Mouse (Mus musculus) heart, embryonic 16.5 days (tissue): ENCODE measurements at regions not wholly inside any gene's neighbourhood (a gene's known extent, or its start where the extent isn't known, plus 50 kb on each side); places are given as distances from the start of the nearest gene placed in this dataset.

Source experiments
- ATAC-seq: fragments of 200-750 bp; cut with Nextera tagmentation; replicated peaks from 2 replicates; pipeline ENCODE4 v1.8.0; 2017; ENCODE audit warnings: moderate number of reproducible peaks; ENCODE audit not compliant: insufficient read depth, low FRiP score; ENCODE audit errors: extremely low read depth
- H3K27ac ChIP-seq: fragments of 300-500 bp; sonication (generic); 2 replicates; pipeline ENCODE4 v1.5.1; 2014; ENCODE audit warnings: mild to moderate bottlenecking, low read length, control low read depth, moderate library complexity
- H3K27me3 ChIP-seq: fragments of 300-500 bp; sonication (generic); 2 replicates; pipeline ENCODE4 v1.6.1; 2014; ENCODE audit warnings: low read length, mixed read lengths; ENCODE audit not compliant: control insufficient read depth, insufficient read depth
- H3K36me3 ChIP-seq: fragments of 300-500 bp; sonication (generic); 2 replicates; pipeline ENCODE4 v1.6.1; 2014; ENCODE audit not compliant: control insufficient read depth, insufficient read depth
- H3K4me1 ChIP-seq: fragments of 300-500 bp; sonication (generic); 2 replicates; pipeline ENCODE4 v1.6.1; 2014; ENCODE audit warnings: low read length, mixed read lengths; ENCODE audit not compliant: control insufficient read depth, insufficient read depth
- H3K4me2 ChIP-seq: fragments of 300-500 bp; sonication (generic); 2 replicates; pipeline ENCODE4 v1.6.1; 2014; ENCODE audit warnings: low read depth, mild to moderate bottlenecking, control low read depth, low read length
- H3K4me3 ChIP-seq: fragments of 300-500 bp; sonication (generic); 2 replicates; pipeline ENCODE4 v1.5.1; 2014; ENCODE audit warnings: mild to moderate bottlenecking, control low read depth, low read length
- H3K9ac ChIP-seq: fragments of 300-500 bp; sonication (generic); 2 replicates; pipeline ENCODE4 v1.6.1; 2014; ENCODE audit warnings: low read length, control low read depth
- H3K9me3 ChIP-seq: fragments of 300-500 bp; sonication (generic); replicated peaks from 2 replicates; pipeline ENCODE4 v1.6.1; 2016; ENCODE audit warnings: low read length; ENCODE audit not compliant: control insufficient read depth
- WGBS: fragments of 180-500 bp; shearing (Covaris S2); extraction: QIAGEN DNeasy Blood & Tissue Kit; methylation state at CpG from one replicate; pipeline ENCODE4 v1.1.7; 2014; 5-methylcytosine and 5-hydroxymethylcytosine counted together

GRCm38 (mm10) chr7:39596403-39596802 is 78.8 kb downstream of the Zfp619 start:
- no peak for ATAC-seq
- Histone ChIP-seq H3K27me3 (no peaks in the 10 kb centered on the region), H3K4me2 (no peak overlapping the region), H3K27ac (no peak overlapping the region), H3K4me3 (no peak overlapping the region), H3K9me3 (no peaks in the 10 kb centered on the region), H3K9ac (no peak overlapping the region), H3K4me1 (no peaks in the 10 kb centered on the region), H3K36me3 (no peaks in the 10 kb centered on the region)

GRCm38 (mm10) chr7:39613767-39614166 is 96.2 kb downstream of the Zfp619 start:
- Histone ChIP-seq H3K9me3 (no peaks in the 10 kb centered on the region; the same call in 1 of the 2 replicates), H3K27ac (no peak overlapping the region), H3K9ac (no peak overlapping the region), H3K4me1 (no peaks in the 10 kb centered on the region), H3K27me3 (no peaks in the 10 kb centered on the region), H3K4me3 (no peak overlapping the region), H3K4me2 (no peak overlapping the region), H3K36me3 (no peaks in the 10 kb centered on the region)
- 74% methylated on average over 4 of the region's 4 CpGs for WGBS
- ATAC-seq = no peak

- H3K27ac ChIP-seq = no peak overlapping the region
- ATAC-seq = no peak
- H3K27me3 ChIP-seq = no peaks in the 10 kb centered on the region
- WGBS = 68% methylated on average over 2 of the region's 2 CpGs
- H3K4me1 ChIP-seq = no peaks in the 10 kb centered on the region
- H3K36me3 ChIP-seq = no peaks in the 10 kb centered on the region
- H3K4me2 ChIP-seq = no peak overlapping the region
- no peaks in the 10 kb centered on the region for H3K9me3 ChIP-seq
- no peak overlapping the region for H3K9ac ChIP-seq
- no peak overlapping the region for H3K4me3 ChIP-seq
These were observed 97.5 kb downstream of the Zfp619 start for GRCm38 (mm10) chr7:39615092-39615491.

- Histone ChIP-seq H3K4me3 (no peak overlapping the region), H3K36me3 (no peaks in the 10 kb centered on the region), H3K9me3 (no peaks in the 10 kb centered on the region), H3K27me3 (no peaks in the 10 kb centered on the region), H3K4me1 (no peaks in the 10 kb centered on the region), H3K4me2 (no peak overlapping the region), H3K27ac (no peak overlapping the region), H3K9ac (no peak overlapping the region)
- 78% methylated on average over 2 of the region's 2 CpGs for WGBS
- no peak for ATAC-seq
These were observed 104.2 kb downstream of the Zfp619 start for GRCm38 (mm10) chr7:39621796-39622195.

- peak overlapping the region; percentile 6; the same call in 1 of the 2 replicates for H3K27ac ChIP-seq
- peak; percentile 55 for ATAC-seq
These were observed 115.3 kb downstream of the Zfp619 start for GRCm38 (mm10) chr7:39632836-39633235.

GRCm38 (mm10) chr7:39642333-39642732 is 124.8 kb downstream of the Zfp619 start:
- Histone ChIP-seq H3K36me3 (no peaks in the 10 kb centered on the region), H3K4me1 (no peaks in the 10 kb centered on the region), H3K9me3 (no peaks in the 10 kb centered on the region), H3K9ac (no peak overlapping the region), H3K27me3 (no peaks in the 10 kb centered on the region), H3K4me3 (no peak overlapping the region), H3K27ac (no peak overlapping the region), H3K4me2 (no peak overlapping the region)
- ATAC-seq = no peak
- WGBS = 74% methylated on average over 4 of the region's 4 CpGs

More at GRCm38 (mm10) chr7:39632836-39633235, 115.3 kb downstream of the Zfp619 start:
- Histone ChIP-seq H3K27me3 (no peaks in the 10 kb centered on the region), H3K9me3 (no peaks in the 10 kb centered on the region), H3K4me1 (no peaks in the 10 kb centered on the region), H3K9ac (no peak overlapping the region), H3K4me3 (no peak overlapping the region), H3K4me2 (no peak overlapping the region), H3K36me3 (no peaks in the 10 kb centered on the region)
- 19% methylated on average over 3 of the region's 3 CpGs for WGBS

GRCm38 (mm10) chr7:39643323-39643722 is 125.8 kb downstream of the Zfp619 start:
- H3K27me3 ChIP-seq = no peaks in the 10 kb centered on the region
- H3K9me3 ChIP-seq = no peaks in the 10 kb centered on the region
- no peaks in the 10 kb centered on the region for H3K4me1 ChIP-seq
- no peaks in the 10 kb centered on the region for H3K36me3 ChIP-seq
- 17% methylated on average over 1 of the region's 1 CpGs for WGBS
- H3K9ac ChIP-seq = no peak overlapping the region
- no peak overlapping the region for H3K27ac ChIP-seq
- ATAC-seq = no peak
- no peak overlapping the region for H3K4me3 ChIP-seq
- H3K4me2 ChIP-seq = no peak overlapping the region

- Histone ChIP-seq H3K36me3 (no peaks in the 10 kb centered on the region), H3K4me1 (no peaks in the 10 kb centered on the region), H3K9me3 (peaks cover 3% of the 10 kb centered on the region), H3K27me3 (no peaks in the 10 kb centered on the region), H3K4me3 (no peak overlapping the region), H3K9ac (no peak overlapping the region), H3K27ac (no peak overlapping the region), H3K4me2 (no peak overlapping the region)
- ATAC-seq = no peak
- WGBS = 55% methylated on average over 6 of the region's 6 CpGs
These were observed 133.0 kb downstream of the Zfp619 start for GRCm38 (mm10) chr7:39650483-39651102.

GRCm38 (mm10) chr7:39654563-39655286 is 137.2 kb downstream of the Zfp619 start:
- ATAC-seq = peak; percentile 23; the same call in 1 of the 2 replicates
- 23% methylated on average over 4 of the region's 4 CpGs for WGBS
- Histone ChIP-seq H3K4me2 (peak overlapping the region; percentile 34; the same call in 1 of the 2 replicates), H3K9ac (no peak overlapping the region), H3K27me3 (no peaks in the 10 kb centered on the region), H3K36me3 (no peaks in the 10 kb centered on the region), H3K4me3 (peak overlapping the region; percentile 23), H3K27ac (no peak overlapping the region), H3K4me1 (peaks cover 3% of the 10 kb centered on the region), H3K9me3 (peaks cover 3% of the 10 kb centered on the region)
